Mouse (Mus musculus) embryonic facial prominence, embryonic 14.5 days (tissue): Measurements from ENCODE around the gene Hoxa4. TPM values are rescaled to one million over a fixed set of nuclear protein-coding genes. Genes with fewer than 3 reads are reported as not detected.
A peak's percentile ranks its signal among the peaks of the same experiment; 100 is the strongest.

ENCODE experiments used
- ATAC-seq: fragments of 200-750 bp; cut with Nextera tagmentation; 2 replicates; pipeline ENCODE4 v1.8.0; 2017; ENCODE audit warnings: low read depth, moderate number of reproducible peaks, moderate TSS enrichment
- DNase-seq: peaks from one replicate; pipeline ENCODE4 v3.0.0-alpha.2; 2015; ENCODE audit warnings: low spot score
- H3K27ac ChIP-seq: fragments of 300-500 bp; sonication (generic); replicated peaks from 2 replicates; pipeline ENCODE4 v1.5.1; 2014; ENCODE audit warnings: low read depth, mild to moderate bottlenecking, low read length, moderate library complexity
- H3K27me3 ChIP-seq: fragments of 300-500 bp; sonication (generic); replicated peaks from 2 replicates; pipeline ENCODE4 v1.6.1; 2014; ENCODE audit warnings: low read length; ENCODE audit not compliant: control insufficient read depth, insufficient read depth
- H3K36me3 ChIP-seq: fragments of 300-500 bp; sonication (generic); 2 replicates; pipeline ENCODE4 v1.6.1; 2014; ENCODE audit warnings: low read length, mixed read lengths; ENCODE audit not compliant: control insufficient read depth, insufficient read depth
- H3K4me1 ChIP-seq: fragments of 300-500 bp; sonication (generic); 2 replicates; pipeline ENCODE4 v1.6.1; 2014; ENCODE audit warnings: antibody characterized with exemption, low read length; ENCODE audit not compliant: control insufficient read depth, insufficient read depth
- H3K4me2 ChIP-seq: fragments of 300-500 bp; sonication (generic); 2 replicates; pipeline ENCODE4 v1.6.1; 2014; ENCODE audit warnings: low read depth, mild to moderate bottlenecking, low read length, moderate library complexity, mixed read lengths
- H3K4me3 ChIP-seq: fragments of 300-500 bp; sonication (generic); 2 replicates; pipeline ENCODE4 v1.5.1; 2014; ENCODE audit warnings: low read depth, mild to moderate bottlenecking, low read length
- H3K9ac ChIP-seq: fragments of 300-500 bp; sonication (generic); 2 replicates; pipeline ENCODE4 v1.6.1; 2014; ENCODE audit warnings: low read depth, mild to moderate bottlenecking, low read length, moderate library complexity, mixed read lengths
- H3K9me3 ChIP-seq: fragments of 300-500 bp; sonication (generic); 2 replicates; pipeline ENCODE4 v1.6.1; 2016; ENCODE audit warnings: low read length; ENCODE audit not compliant: control insufficient read depth
- WGBS: fragments of 180-500 bp; shearing (Covaris S2); extraction: QIAGEN DNeasy Blood & Tissue Kit; methylation state at CpG from one replicate; pipeline ENCODE4 v1.1.7; 2014; 5-methylcytosine and 5-hydroxymethylcytosine counted together
- polyA plus RNA-seq: library from polyadenylated mRNA; unstranded; fragments of >200 nt; fragmentation: Nextera tagmentation; extraction: Ambion mirVana; gene quantifications from 2 replicates; pipeline ENCODE4 v1.2.1, GENCODE M21; 2014

Gene Hoxa4
- polyA plus RNA-seq, 1 experiment from 2014 or later = 1.1 TPM

DNA sequence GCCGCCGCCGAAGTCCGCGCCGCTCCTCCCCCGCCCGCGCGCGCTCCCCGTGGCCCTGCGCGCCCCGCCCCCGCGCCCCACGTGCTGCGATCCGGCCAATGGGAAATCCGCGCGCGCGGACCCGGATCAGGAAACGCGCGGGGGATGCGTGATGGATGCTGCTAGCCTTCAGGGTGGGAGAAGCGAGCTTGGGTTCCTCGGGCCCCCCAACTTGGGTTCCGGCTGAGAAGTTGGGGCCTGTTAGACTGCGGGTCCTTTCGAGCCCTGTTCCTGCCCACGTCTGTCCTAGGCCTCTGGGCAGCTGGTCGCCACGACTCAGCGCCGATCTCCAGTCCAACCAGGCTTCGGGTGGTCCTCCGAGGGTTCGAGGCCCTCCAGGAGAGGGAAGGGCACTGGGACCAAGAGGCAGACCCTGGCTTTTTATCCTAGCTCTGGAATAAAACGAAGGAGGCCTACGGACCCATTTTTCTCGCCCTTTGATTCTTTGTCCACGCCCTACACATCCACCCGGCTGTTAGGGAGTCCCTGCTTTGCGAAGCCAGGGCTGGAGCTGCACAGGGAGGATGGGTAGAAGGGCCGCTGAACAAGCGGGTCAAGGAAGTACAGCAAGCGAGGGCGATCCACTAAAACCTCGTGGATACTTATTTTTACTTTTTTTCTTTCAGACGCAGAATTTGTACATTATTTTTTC, 452 bp upstream of the Hoxa4 start:
- H3K4me3 ChIP-seq = peak overlapping the region; percentile 46
- ATAC-seq (peak; percentile 85), DNase-seq (peak; percentile 73)
- H3K4me1 ChIP-seq = peaks cover 6% of the 10 kb centered on the region
- H3K9ac ChIP-seq = peak overlapping the region; percentile 8; the same call in 1 of the 2 replicates
- H3K4me2 ChIP-seq = peak overlapping the region; percentile 73
- H3K27me3 ChIP-seq = peaks cover 100% of the 10 kb centered on the region
- H3K9me3 ChIP-seq = no peaks in the 10 kb centered on the region
- H3K36me3 ChIP-seq = no peaks in the 10 kb centered on the region
- 1% methylated on average over 18 of the region's 55 CpGs for WGBS
- no peak overlapping the region for H3K27ac ChIP-seq

DNA sequence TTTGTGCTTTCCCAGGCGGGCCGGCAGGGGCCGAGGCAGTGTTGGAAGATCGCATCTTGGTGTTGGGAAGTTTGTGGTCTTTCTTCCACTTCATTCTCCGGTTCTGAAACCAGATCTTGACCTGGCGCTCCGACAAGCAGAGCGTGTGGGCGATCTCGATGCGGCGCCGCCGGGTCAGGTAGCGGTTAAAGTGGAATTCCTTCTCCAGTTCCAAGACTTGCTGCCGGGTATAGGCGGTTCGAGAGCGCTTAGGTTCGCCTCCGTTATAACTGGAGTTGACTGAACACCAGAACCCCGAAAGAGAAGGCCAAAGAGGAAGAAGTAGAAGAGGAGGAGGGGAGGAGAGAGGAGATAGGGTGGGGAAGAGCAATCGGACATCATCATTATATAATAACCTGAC, 1.1 kb downstream of the Hoxa4 start:
- peak overlapping the region; percentile 73; the same call in 1 of the 2 replicates for H3K4me2 ChIP-seq
- H3K4me1 ChIP-seq = peaks cover 6% of the 10 kb centered on the region
- no peak for ATAC-seq
- no peak for DNase-seq
- peaks cover 100% of the 10 kb centered on the region for H3K27me3 ChIP-seq
- H3K9ac ChIP-seq = no peak overlapping the region
- H3K27ac ChIP-seq = no peak overlapping the region
- 1% methylated on average over 23 of the region's 23 CpGs for WGBS
- peak overlapping the region; percentile 46; the same call in 1 of the 2 replicates for H3K4me3 ChIP-seq
- H3K9me3 ChIP-seq = no peaks in the 10 kb centered on the region
- H3K36me3 ChIP-seq = no peaks in the 10 kb centered on the region

DNA sequence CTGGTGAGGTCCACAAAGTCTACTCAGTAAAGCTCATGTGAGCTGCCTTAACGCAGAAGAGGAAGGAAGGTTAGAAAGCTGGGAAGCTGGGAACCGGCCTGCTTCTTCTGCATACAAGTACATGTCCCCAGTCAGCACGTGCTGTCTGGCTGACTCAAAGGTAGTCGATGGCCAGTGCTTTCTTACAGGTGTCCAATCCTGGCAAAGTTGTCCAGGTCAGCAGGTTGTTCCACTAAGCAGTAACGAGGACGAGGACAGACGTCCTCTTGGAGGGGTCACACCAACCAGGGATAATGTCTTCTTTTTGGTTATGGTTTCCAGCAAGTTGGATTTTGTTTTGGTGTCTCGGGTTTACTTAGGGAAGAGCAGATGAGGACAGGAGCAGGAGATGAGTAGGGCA, 1.6 kb downstream of the Hoxa4 start:
- DNase-seq = no peak
- no peak overlapping the region for H3K9ac ChIP-seq

DNA sequence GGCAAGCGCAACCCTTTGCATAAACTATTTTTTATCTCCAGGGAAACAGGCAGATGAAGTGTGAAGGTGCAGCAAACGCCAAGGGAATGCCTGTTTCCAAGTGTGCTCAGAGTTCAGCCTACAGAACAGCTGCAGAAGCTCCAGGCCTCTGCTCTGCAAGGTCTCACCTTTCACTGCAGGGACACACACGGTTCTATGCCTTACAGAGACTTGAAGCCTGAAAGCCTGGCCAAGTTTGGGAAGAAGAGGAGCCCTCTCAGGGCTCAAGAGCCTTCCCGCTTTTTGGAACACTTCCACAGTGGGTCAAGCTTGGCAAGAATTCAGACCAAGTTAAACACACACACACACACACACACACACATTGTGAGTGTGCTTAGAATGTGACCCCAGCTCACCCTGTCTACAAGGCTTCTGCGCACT, 2.4 kb downstream of the Hoxa4 start:
- H3K9ac ChIP-seq = no peak overlapping the region
- no peaks in the 10 kb centered on the region for H3K9me3 ChIP-seq
- H3K27me3 ChIP-seq = peaks cover 100% of the 10 kb centered on the region
- no peak overlapping the region for H3K27ac ChIP-seq
- ATAC-seq (no peak), DNase-seq (no peak)
- H3K36me3 ChIP-seq = no peaks in the 10 kb centered on the region
- no peak overlapping the region for H3K4me2 ChIP-seq
- H3K4me1 ChIP-seq = peaks cover 6% of the 10 kb centered on the region
- H3K4me3 ChIP-seq = no peak overlapping the region
- WGBS = 12% methylated on average over 5 of the region's 5 CpGs

More for the DNA sequence above, 1.6 kb downstream of the Hoxa4 start:
- Histone ChIP-seq H3K27me3 (peaks cover 100% of the 10 kb centered on the region), H3K9me3 (no peaks in the 10 kb centered on the region), H3K4me2 (no peak overlapping the region), H3K4me3 (no peak overlapping the region), H3K4me1 (peaks cover 6% of the 10 kb centered on the region), H3K36me3 (no peaks in the 10 kb centered on the region), H3K27ac (no peak overlapping the region)
- no peak for ATAC-seq
- WGBS = 15% methylated on average over 8 of the region's 8 CpGs

DNA sequence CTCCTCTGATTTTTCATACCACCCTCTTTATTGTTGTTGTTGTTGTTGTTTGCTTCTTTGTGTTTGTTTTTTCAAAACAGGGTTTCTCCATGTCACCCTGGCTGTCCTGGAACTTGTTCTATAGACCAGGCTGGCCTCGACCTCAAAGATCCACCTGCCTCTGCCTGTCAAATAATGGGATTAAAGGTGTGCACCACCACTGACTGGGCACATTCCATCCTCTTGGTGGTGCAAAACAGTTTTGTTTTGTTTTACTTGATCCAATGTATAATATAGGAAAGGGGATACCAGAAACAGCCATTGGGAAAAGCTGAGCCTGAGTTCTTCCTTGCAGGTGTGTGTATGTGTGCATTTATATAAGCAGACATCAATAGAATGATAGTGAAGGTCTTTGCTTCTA, 5.1 kb downstream of the Hoxa4 start:
- Histone ChIP-seq H3K4me3 (no peak overlapping the region), H3K27me3 (peaks cover 100% of the 10 kb centered on the region), H3K9ac (no peak overlapping the region), H3K4me2 (no peak overlapping the region), H3K27ac (no peak overlapping the region), H3K9me3 (no peaks in the 10 kb centered on the region), H3K4me1 (no peaks in the 10 kb centered on the region; the same call in 1 of the 2 replicates), H3K36me3 (no peaks in the 10 kb centered on the region)
- ATAC-seq = no peak
- WGBS = 13% methylated on average over 1 of the region's 1 CpGs
- DNase-seq = no peak

DNA sequence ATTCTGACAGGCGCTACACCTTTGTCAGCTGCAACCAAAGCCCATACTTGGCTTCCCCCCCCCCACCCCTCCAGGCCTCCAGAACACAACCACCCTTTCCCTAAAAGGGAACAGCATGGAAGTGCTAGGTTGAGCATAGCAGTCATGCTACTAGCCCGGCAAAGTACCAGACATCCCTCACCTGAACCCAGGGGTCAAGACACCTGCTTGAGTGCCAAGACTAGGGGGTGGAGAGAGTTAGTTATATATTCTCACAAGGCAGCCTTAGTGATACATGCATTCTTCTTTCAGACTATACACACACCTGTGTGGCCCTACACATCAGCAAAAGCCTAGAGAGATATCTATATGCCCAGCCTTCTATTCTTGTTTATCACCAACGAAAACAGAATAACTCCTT, 5.7 kb downstream of the Hoxa4 start:
- peaks cover 100% of the 10 kb centered on the region for H3K27me3 ChIP-seq
- H3K4me1 ChIP-seq = no peaks in the 10 kb centered on the region
- H3K4me3 ChIP-seq = no peak overlapping the region
- DNase-seq = no peak
- H3K9me3 ChIP-seq = no peaks in the 10 kb centered on the region
- H3K27ac ChIP-seq = no peak overlapping the region
- no peak for ATAC-seq
- WGBS = 12% methylated on average over 3 of the region's 3 CpGs
- no peak overlapping the region for H3K9ac ChIP-seq
- no peaks in the 10 kb centered on the region for H3K36me3 ChIP-seq
- H3K4me2 ChIP-seq = no peak overlapping the region

DNA sequence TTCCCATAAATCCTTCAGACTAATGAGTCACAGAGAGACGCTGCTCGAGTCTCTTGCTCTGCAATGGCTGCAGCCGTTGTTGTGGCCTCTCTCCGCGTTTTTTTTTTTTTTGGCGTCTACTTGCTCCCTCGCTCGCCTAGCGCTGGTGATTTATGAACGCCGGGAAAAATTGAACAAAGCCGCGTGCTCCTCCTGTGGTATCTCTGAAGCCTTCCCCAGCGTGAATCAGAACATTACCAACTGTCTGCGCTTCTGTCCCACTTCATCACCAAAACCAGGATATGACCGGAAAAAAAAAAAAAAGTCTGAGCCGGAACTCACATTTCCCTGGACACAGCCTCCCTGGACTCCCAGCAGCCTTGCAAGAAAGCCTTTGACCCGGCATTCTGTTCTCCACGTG, 6.3 kb downstream of the Hoxa4 start:
- Histone ChIP-seq H3K4me1 (no peaks in the 10 kb centered on the region), H3K27me3 (peaks cover 99% of the 10 kb centered on the region), H3K36me3 (no peaks in the 10 kb centered on the region), H3K4me3 (no peak overlapping the region), H3K9me3 (no peaks in the 10 kb centered on the region), H3K4me2 (no peak overlapping the region), H3K27ac (no peak overlapping the region), H3K9ac (no peak overlapping the region)
- DNase-seq (no peak), ATAC-seq (no peak)
- WGBS = 4% methylated on average over 19 of the region's 19 CpGs

DNA sequence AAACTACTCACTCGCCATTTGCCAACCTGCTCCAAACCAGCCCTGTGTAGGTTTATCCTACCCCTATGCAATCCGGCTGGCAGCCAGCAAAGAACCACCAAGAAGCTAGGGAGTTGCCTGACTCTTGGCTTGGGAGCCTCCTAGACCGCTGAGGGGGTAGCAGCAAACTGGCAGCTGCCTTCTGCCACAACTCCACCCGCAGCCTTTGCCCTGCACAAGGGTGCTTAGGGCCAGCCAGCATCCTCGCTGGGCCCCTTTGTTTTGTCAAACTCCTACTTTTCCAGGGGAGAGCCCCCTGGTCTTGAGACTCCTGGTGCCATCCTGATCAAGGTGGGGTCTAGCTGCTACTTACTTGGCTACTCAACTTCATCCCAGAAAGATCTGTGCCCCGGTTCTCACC, 6.9 kb downstream of the Hoxa4 start:
- Histone ChIP-seq H3K9ac (no peak overlapping the region), H3K4me2 (no peak overlapping the region), H3K36me3 (no peaks in the 10 kb centered on the region), H3K27ac (no peak overlapping the region), H3K9me3 (no peaks in the 10 kb centered on the region), H3K27me3 (peaks cover 99% of the 10 kb centered on the region), H3K4me1 (no peaks in the 10 kb centered on the region), H3K4me3 (no peak overlapping the region)
- WGBS = 10% methylated on average over 6 of the region's 6 CpGs
- no peak for DNase-seq
- no peak for ATAC-seq
